Mouse (Mus musculus): Measurements from ENCODE around the gene Raet1e. TPM values are rescaled to one million over a fixed set of nuclear protein-coding genes. Genes with fewer than 3 reads are reported as not detected.

The Raet1e gene
- polyA plus RNA-seq (2015; fragmentation: Illumina TruSeq; extraction: RNeasy Lipid Tissue Mini Kit (QIAGEN cat#74804); ENCODE audit: insufficient read depth, low replicate concordance): 1.0 TPM

DNA sequence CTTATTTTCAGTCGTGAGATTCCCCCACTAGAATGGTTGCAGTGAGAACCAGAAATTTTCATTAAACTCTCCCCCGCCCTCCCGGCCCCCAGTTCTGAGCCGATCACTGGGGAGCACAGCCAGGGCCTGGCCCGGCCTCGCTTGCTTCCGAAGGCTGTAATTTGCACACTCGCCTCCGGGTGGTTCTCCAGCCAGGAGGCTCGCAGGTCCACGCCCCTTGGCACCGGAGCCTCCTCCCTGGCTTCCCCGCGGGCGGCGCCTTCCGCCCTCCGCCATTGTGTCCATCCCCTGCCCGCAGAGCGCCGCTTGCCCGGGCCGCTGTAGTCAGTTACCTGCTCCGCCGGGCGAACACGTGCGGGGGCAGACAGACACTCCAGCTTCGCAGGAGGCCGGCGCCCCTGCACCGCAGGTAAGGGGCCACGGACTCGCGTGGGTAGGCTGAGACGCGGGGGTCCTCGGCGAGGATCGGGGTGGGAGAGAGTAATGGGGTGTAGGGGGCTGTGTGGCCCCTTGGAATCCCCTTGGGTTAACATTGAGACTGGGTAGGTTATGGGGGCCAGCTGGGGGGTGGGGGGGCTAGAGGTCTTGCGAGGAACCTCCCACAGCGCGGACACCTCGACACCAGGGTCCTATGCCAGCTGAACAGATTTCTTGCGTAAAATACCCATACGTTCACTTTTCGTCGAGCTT lies at the start of gene Raet1e, which contains the start of gene H60b:
Gene Raet1e, plus strand, starts transcription at position 260 of the 690 bp plus-strand sequence.
Gene H60b, plus strand, starts transcription at position 277 of the 690 bp plus-strand sequence.

DNA sequence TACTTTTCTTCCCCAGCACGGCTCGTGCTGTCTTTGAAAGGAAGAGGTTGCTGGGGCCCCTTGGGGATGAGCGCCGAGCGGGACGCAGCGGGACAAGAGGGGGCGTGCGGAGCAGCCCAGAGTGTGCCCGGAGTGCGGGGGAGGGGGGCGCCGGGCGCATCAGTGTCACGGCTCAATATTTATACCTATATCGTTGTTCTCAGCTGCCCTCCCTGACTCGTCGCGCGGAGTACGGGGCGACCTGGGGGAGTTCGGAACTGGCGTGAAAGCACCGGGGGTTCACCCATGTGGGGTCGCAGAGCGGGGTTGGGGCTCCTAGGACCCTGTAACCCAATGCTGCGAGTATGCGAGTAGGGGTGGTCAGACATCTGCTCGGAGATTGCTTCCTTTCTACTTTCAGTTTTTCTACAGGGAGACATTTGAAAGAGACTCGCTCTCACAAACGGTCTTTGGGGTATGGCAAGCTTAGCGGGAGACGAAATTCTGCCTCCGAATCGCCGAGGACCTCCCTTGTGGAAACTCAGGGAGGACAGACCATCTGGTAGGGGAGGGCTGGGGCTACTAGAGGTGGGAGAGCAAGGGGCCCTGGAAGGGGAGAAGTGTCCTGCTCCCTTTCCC lies 9.2 kb upstream of the Raet1e start, which contains the start of gene E030030I06Rik:
Gene E030030I06Rik, minus strand, starts transcription at position 198 of the 618 bp plus-strand sequence.

DNA sequence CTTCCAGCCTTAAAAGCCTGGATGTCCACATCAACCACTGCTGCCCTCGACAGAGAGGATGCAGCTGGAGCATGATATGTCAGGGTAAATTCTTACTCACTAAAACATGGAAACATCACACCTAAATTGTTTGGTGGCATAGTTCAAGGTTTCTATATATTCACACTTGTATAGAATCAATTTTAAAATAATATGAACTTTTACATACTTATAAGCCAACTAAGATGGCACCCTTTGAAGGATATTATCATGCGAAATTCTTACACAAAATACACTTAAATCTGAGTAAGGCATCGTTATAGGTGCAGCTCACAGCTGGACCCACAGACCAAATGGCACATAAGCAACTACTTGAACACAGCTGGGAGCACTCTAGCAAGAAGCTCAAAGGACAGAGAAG lies 201.9 kb downstream of the Raet1e start, which contains the start of gene Raet1d:
Gene Raet1d, plus strand, starts transcription at position 301 of the 400 bp plus-strand sequence.

Other genes with a start within 250 kb of the Raet1e start
- gene 4930444G20Rik, start 90.5 kb upstream of the Raet1e start, polyA plus RNA-seq (2015; fragmentation: Illumina TruSeq; extraction: RNeasy Lipid Tissue Mini Kit (QIAGEN cat#74804); ENCODE audit: insufficient read depth, low replicate concordance): not detected
- 2.1 TPM for gene E030030I06Rik, start 9.3 kb upstream of the Raet1e start, polyA plus RNA-seq (2015; fragmentation: Illumina TruSeq; extraction: RNeasy Lipid Tissue Mini Kit (QIAGEN cat#74804); ENCODE audit: insufficient read depth, low replicate concordance)
- gene H60b, start within 50 bp of the Raet1e start, polyA plus RNA-seq (2015; fragmentation: Illumina TruSeq; extraction: RNeasy Lipid Tissue Mini Kit (QIAGEN cat#74804); ENCODE audit: insufficient read depth, low replicate concordance): 0.90 TPM
- gene Raet1d, start 202.0 kb downstream of the Raet1e start, polyA plus RNA-seq (2015; fragmentation: Illumina TruSeq; extraction: RNeasy Lipid Tissue Mini Kit (QIAGEN cat#74804); ENCODE audit: insufficient read depth, low replicate concordance): 1.4 TPM

Measured in spleen, adult 10 weeks (tissue).